Mouse (Mus musculus) inflammation-experienced regulatory T-cells, adult 6 months (primary cell): ENCODE measurements around the gene Lig4. TPM values are rescaled to one million over a fixed set of nuclear protein-coding genes. Genes with fewer than 3 reads are reported as not detected.

Experiments
- ATAC-seq: one replicate; pipeline ENCODE4 v1.8.0; 2017
- polyA plus RNA-seq, 3 experiments: library from polyadenylated mRNA; unstranded; fragments of 100-300 nt; shearing (Covaris generic); gene quantifications; one replicate each; pipeline ENCODE4 v1.2.1; 2017

Gene Lig4
- 1 to 10 TPM; 2.8 to 4.3 (median 4.1) TPM for polyA plus RNA-seq

- ATAC-seq, result peak; percentile 68
Observed at GRCm38 (mm10) chr8:9977573-9978314, at the start of gene Lig4, which contains the start of gene Abhd13. TSS of gene Lig4 (minus strand) at chr8:9977686. TSS of gene Abhd13 (plus strand) at chr8:9977707.

- ATAC-seq, result no peak
Observed at GRCm38 (mm10) chr8:10017231-10017630, 39.7 kb upstream of the Lig4 start.

- ATAC-seq, result no peak
Observed at GRCm38 (mm10) chr8:10016252-10016651, 38.8 kb upstream of the Lig4 start.

- ATAC-seq, result no peak
Observed at GRCm38 (mm10) chr8:10007660-10008028, 30.2 kb upstream of the Lig4 start.

GRCm38 (mm10) chr8:10006986-10007659 is 29.6 kb upstream of the Lig4 start:
- peak; percentile 33 for ATAC-seq

- ATAC-seq, result peak; percentile 79
Observed at GRCm38 (mm10) chr8:10006156-10006985, 28.9 kb upstream of the Lig4 start, which contains the start of gene Tnfsf13b. TSS of gene Tnfsf13b (plus strand) at chr8:10006467.

GRCm38 (mm10) chr8:10004115-10004514 is 26.6 kb upstream of the Lig4 start:
- ATAC-seq, result no peak

- no peak for ATAC-seq
Observed at GRCm38 (mm10) chr8:9980188-9980587, 2.7 kb upstream of the Lig4 start.

- no peak for ATAC-seq
Observed at GRCm38 (mm10) chr8:9979746-9980145, 2.3 kb upstream of the Lig4 start.

- no peak for ATAC-seq
Observed at GRCm38 (mm10) chr8:9978475-9979230, 1.2 kb upstream of the Lig4 start.

- no peak for ATAC-seq
Observed at GRCm38 (mm10) chr8:9977016-9977415, 470 bp downstream of the Lig4 start.

- peak; percentile 81 for ATAC-seq
Observed at GRCm38 (mm10) chr8:9975898-9976611, 1.4 kb downstream of the Lig4 start.

GRCm38 (mm10) chr8:9975276-9975675 is 2.2 kb downstream of the Lig4 start:
- ATAC-seq, result no peak

GRCm38 (mm10) chr8:9971866-9972265 is 5.6 kb downstream of the Lig4 start:
- ATAC-seq, result no peak

GRCm38 (mm10) chr8:9959919-9960318 is 17.6 kb downstream of the Lig4 start:
- no peak for ATAC-seq

GRCm38 (mm10) chr8:9958338-9958737 is 19.1 kb downstream of the Lig4 start:
- ATAC-seq, result no peak

GRCm38 (mm10) chr8:9949134-9949890 is 28.2 kb downstream of the Lig4 start:
- no peak for ATAC-seq

GRCm38 (mm10) chr8:9935574-9935973 is 41.9 kb downstream of the Lig4 start:
- no peak for ATAC-seq

- no peak for ATAC-seq
Observed at GRCm38 (mm10) chr8:9934891-9935565, 42.5 kb downstream of the Lig4 start.

GRCm38 (mm10) chr8:9932711-9933110 is 44.8 kb downstream of the Lig4 start:
- ATAC-seq, result no peak
